Mouse (Mus musculus) liver, embryonic 14.5 days (tissue): ENCODE results near the gene Adprh. TPM values are rescaled to one million over a fixed set of nuclear protein-coding genes. Genes with fewer than 3 reads are reported as not detected.

Source experiments
- ATAC-seq: fragments of 200-750 bp; cut with Nextera tagmentation; 2 replicates; pipeline ENCODE4 v1.8.0; 2017; ENCODE audit warnings: moderate number of reproducible peaks, mild to moderate bottlenecking, moderate library complexity; ENCODE audit not compliant: insufficient read depth
- DNase-seq, 3 experiments: peaks; one replicate each; pipeline ENCODE4 v3.0.0-alpha.2; 2012 to 2013; ENCODE audit warnings: low read depth in 3 of 3, low spot score in 3 of 3
- H3K27ac ChIP-seq: fragments of 300-500 bp; sonication (generic); 2 replicates; pipeline ENCODE4 v1.5.1; 2014; ENCODE audit warnings: moderate library complexity, mild to moderate bottlenecking, control low read depth, inconsistent platforms
- H3K27me3 ChIP-seq: fragments of 300-500 bp; sonication (generic); 2 replicates; pipeline ENCODE4 v1.6.1; 2014; ENCODE audit warnings: mild to moderate bottlenecking, low read length, moderate library complexity; ENCODE audit not compliant: control insufficient read depth, insufficient read depth
- H3K36me3 ChIP-seq: fragments of 300-500 bp; sonication (generic); replicated peaks from 2 replicates; pipeline ENCODE4 v1.6.1; 2014; ENCODE audit warnings: low read depth; ENCODE audit not compliant: control insufficient read depth, insufficient read depth
- H3K4me1 ChIP-seq, 2 experiments: fragments of 200-500 bp in 1 of 2; fragments of 300-500 bp in 1 of 2; sonication (generic) in 1 of 2; replicated peaks; 2 replicates each; pipeline ENCODE4 v1.6.1; 2012 to 2014; ENCODE audit warnings: antibody characterized with exemption in 1 of 2, inconsistent platforms in 1 of 2, low read length in 1 of 2; ENCODE audit not compliant: control insufficient read depth in 2 of 2, insufficient read depth in 2 of 2
- H3K4me2 ChIP-seq: fragments of 300-500 bp; sonication (generic); 2 replicates; pipeline ENCODE4 v1.6.1; 2014; ENCODE audit warnings: low read depth, mild to moderate bottlenecking, control low read depth, moderate library complexity
- H3K4me3 ChIP-seq, 2 experiments: fragments of 200-500 bp in 1 of 2; fragments of 300-500 bp in 1 of 2; sonication (generic) in 1 of 2; 2 replicates each; pipeline ENCODE4 v1.5.1; 2012 to 2014; ENCODE audit warnings: low read depth in 2 of 2, low read length in 2 of 2, mild to moderate bottlenecking in 2 of 2, control low read depth in 1 of 2, inconsistent platforms in 1 of 2, moderate library complexity in 1 of 2; ENCODE audit not compliant: insufficient read depth in 1 of 2
- H3K9ac ChIP-seq: fragments of 300-500 bp; sonication (generic); replicated peaks from 2 replicates; pipeline ENCODE4 v1.6.1; 2014; ENCODE audit warnings: mild to moderate bottlenecking, control low read depth, moderate library complexity
- H3K9me3 ChIP-seq: fragments of 300-500 bp; sonication (generic); 2 replicates; pipeline ENCODE4 v1.6.1; 2016; ENCODE audit warnings: low read length, mixed read lengths; ENCODE audit not compliant: control insufficient read depth
- CTCF ChIP-seq: IDR thresholded peaks from 2 replicates; pipeline ENCODE4 v1.5.1; 2016; ENCODE audit warnings: antibody characterized with exemption, low read depth, control low read depth
- EP300 ChIP-seq: IDR thresholded peaks from 2 replicates; pipeline ENCODE4 v1.6.1; 2016; ENCODE audit warnings: antibody characterized with exemption, low read depth
- WGBS: fragments of 180-500 bp; shearing (Covaris S2); extraction: QIAGEN DNeasy Blood & Tissue Kit; methylation state at CpG from one replicate; pipeline ENCODE4 v1.1.7; 2014; ENCODE audit not compliant: insufficient replicate concordance; 5-methylcytosine and 5-hydroxymethylcytosine counted together
- polyA plus RNA-seq, 2 experiments: library from polyadenylated mRNA; depleted of rRNA in 1 of 2; stranded (reverse) in 1 of 2; unstranded in 1 of 2; fragments of >200 nt; fragmentation: Nextera tagmentation in 1 of 2; extraction: Ambion mirVana in 1 of 2; gene quantifications; 2 replicates each; pipeline versions ENCODE4 v1.2.1 to v1.2.3; 2012 to 2014

Adprh gene
- polyA plus RNA-seq, 2 experiments = 15.2 to 23.7 TPM

DNA sequence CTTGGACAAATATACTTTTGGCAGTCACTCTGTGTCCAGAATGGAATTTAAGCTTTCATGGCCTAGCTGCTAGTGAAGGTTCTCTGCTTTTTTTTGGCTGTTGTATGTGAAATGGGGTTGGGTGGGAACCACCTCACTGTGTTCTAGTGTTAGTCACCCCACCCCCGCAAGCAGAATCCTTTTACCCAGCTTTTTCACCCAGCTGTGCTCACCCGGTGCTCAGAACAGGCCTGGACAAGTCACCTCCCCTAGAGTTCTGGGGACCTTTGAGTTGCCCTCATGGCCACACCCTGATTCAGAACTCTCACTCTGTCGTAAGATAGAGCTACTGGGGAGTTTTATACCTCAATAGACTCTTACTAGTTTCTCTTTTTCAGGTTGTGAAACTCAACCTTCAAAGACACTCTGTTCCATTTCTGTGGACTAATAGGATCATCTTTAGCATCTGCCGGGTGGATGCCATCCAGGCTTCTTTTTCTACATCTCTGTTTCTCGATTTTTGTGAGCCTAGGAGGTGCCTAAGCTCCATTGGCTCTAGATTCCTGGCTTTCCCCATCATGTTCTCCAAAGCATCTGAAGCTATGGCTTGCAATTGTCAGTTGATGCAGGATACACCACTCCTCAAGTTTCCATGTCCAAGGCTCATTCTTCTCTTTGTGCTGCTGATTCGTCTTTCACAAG is 6.2 kb upstream of the Adprh start:
- no peak for ATAC-seq

DNA sequence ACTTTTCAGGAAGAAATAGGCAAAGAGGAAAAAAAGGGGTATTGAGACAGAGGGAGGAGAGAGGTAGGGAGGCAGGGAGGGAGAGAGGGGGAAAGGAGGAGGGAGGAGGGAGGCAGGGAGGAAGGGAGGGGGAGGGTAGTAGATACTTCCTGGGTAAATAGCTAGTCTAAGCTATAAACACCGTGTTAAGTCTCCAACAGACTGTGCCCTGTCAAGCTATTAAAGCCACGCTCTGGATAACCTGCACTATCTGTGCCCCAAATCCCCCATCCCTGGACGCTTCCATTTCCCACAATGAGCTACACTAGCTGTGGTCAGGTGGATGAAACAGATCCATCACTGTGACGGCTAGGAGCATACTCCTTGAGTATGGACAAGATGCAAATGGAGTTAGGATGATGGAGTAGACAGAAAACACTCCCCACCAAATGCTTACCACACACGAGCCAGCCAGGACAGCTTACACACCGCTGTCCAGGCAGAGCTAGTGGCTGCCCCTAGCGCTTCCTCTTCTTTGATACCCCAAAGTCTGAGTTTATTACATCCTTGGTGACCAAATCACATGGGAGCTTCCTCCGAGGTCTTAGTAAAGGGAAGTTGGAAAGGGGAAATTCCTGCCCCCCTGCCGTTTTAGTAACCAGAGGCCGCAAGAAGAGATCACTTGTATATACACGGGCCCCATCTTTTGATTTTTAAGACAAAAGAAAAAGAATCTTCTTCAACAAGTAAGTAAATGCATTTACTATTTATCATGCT is 4.5 kb upstream of the Adprh start:
- Histone ChIP-seq H3K4me3 (no peak overlapping the region), H3K27me3 (no peaks in the 10 kb centered on the region), H3K9ac (no peak overlapping the region), H3K4me1 (peaks cover 9 to 18% of the 10 kb centered on the region in 2 experiments), H3K9me3 (no peaks in the 10 kb centered on the region), H3K36me3 (no peaks in the 10 kb centered on the region), H3K4me2 (no peak overlapping the region), H3K27ac (no peak overlapping the region)
- WGBS = 33% methylated on average over 11 of the region's 11 CpGs
- DNase-seq = no peak
- TF ChIP-seq CTCF (no peak), EP300 (no peak)
- no peak for ATAC-seq

More for the DNA sequence above, 6.2 kb upstream of the Adprh start:
- H3K27me3 ChIP-seq = no peaks in the 10 kb centered on the region
- H3K9ac ChIP-seq = no peak overlapping the region; the same call in 1 of the 2 replicates
- H3K9me3 ChIP-seq = no peaks in the 10 kb centered on the region
- no peaks in the 10 kb centered on the region for H3K36me3 ChIP-seq
- H3K4me1 ChIP-seq = peaks cover 9 to 15% of the 10 kb centered on the region in 2 experiments
- no peak overlapping the region for H3K27ac ChIP-seq
- H3K4me3 ChIP-seq = no peak overlapping the region
- no peak for DNase-seq
- TF ChIP-seq EP300 = no peak
- no peak for TF ChIP-seq CTCF
- H3K4me2 ChIP-seq = no peak overlapping the region
- WGBS = 45% methylated on average over 6 of the region's 6 CpGs

- TF ChIP-seq CTCF (no peak), EP300 (no peak)
- Histone ChIP-seq H3K4me1 (peaks cover 18 to 27% of the 10 kb centered on the region in 2 experiments), H3K36me3 (no peaks in the 10 kb centered on the region), H3K9me3 (no peaks in the 10 kb centered on the region), H3K27me3 (no peaks in the 10 kb centered on the region), H3K4me3 (no peak within 1 kb of the TSS), H3K27ac (no peak within 1 kb of the TSS), H3K9ac (no peak within 1 kb of the TSS), H3K4me2 (no peak within 1 kb of the TSS)
- WGBS = 61% methylated on average over 17 of the region's 17 CpGs
- DNase-seq = no peak
- no peak for ATAC-seq
Observed at GRCm38 (mm10) chr16:38455511-38456418, 3.3 kb upstream of the Adprh start, which contains the start of gene Cd80. Gene Cd80, plus strand, starts transcription at chr16:38455561.

DNA sequence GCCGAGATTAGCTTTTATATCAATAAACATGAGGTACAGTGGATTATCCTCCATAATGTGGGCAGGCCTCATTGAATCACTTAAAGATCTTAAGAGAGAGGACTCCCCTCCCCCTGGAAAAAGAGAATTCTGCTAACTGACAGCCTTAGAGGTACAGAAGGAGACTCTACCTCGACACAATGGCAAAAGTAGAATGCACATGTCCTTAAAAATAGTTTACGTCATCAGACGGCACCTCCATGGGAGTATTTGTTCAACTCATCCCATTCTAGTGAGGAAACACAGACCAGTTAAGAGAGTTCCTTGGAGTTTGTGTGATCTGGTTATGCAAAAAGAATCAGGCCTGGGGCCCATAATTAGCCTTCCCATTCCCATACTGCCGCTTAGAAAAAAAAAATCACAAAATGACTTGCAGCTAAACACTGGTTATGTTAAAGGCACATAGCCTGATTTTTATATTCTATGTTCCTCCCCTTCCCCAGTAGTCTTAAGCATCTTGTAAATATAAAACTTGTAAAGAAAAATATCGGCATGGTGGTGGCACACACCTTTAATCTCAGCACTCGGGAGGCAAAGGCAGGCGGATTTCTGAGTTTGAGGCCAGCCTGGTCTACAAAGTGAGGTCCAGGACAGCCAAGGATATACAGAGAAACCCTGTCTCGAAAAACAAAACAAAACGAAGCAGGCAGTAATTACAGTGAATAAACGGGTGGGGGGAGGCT is 2.2 kb upstream of the Adprh start:
- no peak overlapping the region for H3K4me3 ChIP-seq
- no peak overlapping the region for H3K9ac ChIP-seq
- 0 out of 2 replicates have a peak, but pooled peaks cover 2% of the 10 kb centered on the region for H3K36me3 ChIP-seq
- WGBS = 70% methylated on average over 11 of the region's 11 CpGs
- no peak overlapping the region for H3K27ac ChIP-seq
- ATAC-seq (no peak), DNase-seq (no peak)
- TF ChIP-seq CTCF = no peak
- TF ChIP-seq EP300 = no peak
- H3K27me3 ChIP-seq = no peaks in the 10 kb centered on the region
- no peaks in the 10 kb centered on the region for H3K9me3 ChIP-seq
- peaks cover 18 to 27% of the 10 kb centered on the region in 2 experiments for H3K4me1 ChIP-seq
- no peak overlapping the region for H3K4me2 ChIP-seq
